Mouse (Mus musculus) right cerebral cortex, postnatal 36 days (tissue): ENCODE data around the gene 3110070M22Rik.
"Not testable (repeated sequence)": the region's sequence is repeated elsewhere in the genome, so short reads cannot be mapped to it uniquely, and the experiment has no call there.

ENCODE experiments used
- DNase-seq, 2 experiments: peaks; one replicate each; pipeline ENCODE4 v3.0.0; 2022; ENCODE audit warnings: low spot score in 2 of 2, mixed read lengths in 1 of 2

The 3110070M22Rik gene

GRCm38 (mm10) chr13:119487880-119488580, at the start of gene 3110070M22Rik, which contains the start of gene Tmem267:
3110070M22Rik (minus strand) TSS chr13:119488383.
Tmem267 (plus strand) TSS chr13:119488039.
- DNase-seq = peak; percentile 79 to 81

GRCm38 (mm10) chr13:119494938-119495337, 6.8 kb upstream of the 3110070M22Rik start:
- not testable (repeated sequence) for DNase-seq

DNA sequence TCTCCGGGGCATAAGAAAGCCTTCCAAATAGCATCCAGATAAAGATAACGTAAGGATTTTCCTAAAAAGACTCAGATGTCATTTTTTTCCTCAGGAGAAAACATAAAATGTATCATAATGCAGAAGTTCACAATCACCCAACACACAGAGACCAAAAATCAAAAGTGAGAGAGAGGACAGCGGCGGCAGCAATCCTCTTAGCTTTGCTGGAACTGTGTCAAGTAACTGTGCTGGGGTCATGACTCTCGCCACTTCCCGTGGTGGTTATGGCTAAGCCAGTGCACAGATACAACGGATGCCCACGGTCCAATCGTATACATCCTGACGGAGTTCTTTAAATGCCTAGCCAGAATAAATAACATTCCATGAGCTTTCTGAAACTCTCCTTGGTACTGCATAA, 3.9 kb upstream of the 3110070M22Rik start:
- DNase-seq = not testable (repeated sequence)

- no peak for DNase-seq
These were observed 829 bp downstream of the 3110070M22Rik start for GRCm38 (mm10) chr13:119487354-119487753.

GRCm38 (mm10) chr13:119477789-119478188, 10.4 kb downstream of the 3110070M22Rik start:
- no peak for DNase-seq

GRCm38 (mm10) chr13:119476631-119477030, 11.6 kb downstream of the 3110070M22Rik start:
- DNase-seq = no peak

DNA sequence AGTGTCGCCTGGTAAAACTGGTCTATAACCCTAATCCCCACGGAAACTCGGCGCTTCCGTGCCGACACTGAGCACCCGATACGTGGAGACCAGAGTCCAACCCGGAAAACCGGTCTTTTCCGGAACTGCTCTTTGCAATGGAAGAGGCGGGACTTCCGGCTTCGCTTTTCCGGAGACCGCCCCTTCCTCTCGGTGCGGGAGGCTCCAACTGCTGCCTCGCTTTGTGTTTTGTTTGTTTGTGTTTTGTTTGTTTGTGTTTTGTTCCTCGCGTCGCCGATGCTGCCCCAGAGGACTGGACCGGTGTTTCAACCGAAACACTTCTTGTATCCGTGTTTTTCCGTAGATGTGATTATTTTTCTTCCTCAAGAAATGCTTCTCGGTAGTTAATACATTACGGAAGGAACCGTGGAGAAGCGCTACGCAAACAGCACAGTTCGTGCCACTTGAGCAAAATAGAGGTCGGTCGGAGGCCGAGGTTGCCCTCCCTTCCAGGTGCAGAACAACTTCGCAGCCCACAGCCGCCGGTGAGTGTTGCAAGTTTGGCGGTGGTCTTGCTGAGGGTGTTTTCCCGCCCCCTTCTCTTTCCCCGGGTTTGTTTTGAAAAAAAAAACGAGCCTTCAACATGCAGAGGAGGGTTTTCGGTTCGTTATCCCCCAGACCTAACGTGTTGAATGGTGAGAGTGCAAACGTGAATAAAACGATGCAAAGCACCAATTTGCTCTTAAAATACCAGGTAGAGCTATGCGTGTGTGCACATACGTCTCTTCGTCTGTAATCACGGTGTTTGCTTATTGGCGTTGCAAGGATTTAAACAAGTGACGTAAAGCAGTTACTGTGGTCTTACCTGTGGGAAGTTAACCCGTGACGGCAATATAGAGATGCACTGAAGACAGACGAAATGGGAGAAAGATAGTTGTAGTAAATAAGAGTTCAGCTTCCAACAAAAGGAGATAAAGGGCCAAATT, 25.3 kb downstream of the 3110070M22Rik start, which contains the start of gene 4833420G17Rik:
TSS of gene 4833420G17Rik (plus strand) at position 173 of the 965 bp plus-strand sequence.
- peak; percentile 77 to 89 for DNase-seq

DNA sequence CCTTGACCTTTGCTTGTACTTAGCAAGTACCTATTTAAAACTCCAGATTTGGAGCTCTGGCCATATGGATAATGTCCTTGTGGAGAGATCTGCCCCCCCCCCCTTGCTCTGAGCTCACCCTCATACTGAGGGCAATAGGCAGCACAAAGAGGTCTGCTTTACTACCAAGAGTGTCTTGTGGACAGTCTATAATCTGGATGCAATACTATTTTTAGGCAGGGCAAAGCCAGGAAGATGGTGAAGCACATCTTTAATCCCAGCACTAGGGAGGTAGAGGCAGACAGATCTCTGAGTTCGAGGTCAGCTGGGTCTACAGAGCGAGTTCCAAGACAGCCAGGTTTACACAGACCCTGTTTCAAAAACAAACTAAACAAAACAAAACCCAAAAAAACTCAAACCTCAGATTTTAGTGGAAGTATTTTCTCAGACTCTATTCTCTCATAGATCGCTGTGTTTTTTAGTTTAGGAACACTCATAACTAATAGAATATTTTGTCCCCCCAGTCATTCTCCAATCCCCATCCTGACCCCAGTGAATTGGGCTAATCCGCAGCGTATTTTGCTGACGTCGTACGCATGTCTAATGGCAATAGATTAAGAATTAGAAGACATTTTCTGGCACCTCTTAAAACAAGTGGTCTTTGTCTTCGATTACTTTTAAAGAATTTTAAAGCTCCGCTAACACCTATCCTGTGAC, 26.1 kb downstream of the 3110070M22Rik start:
- no peak for DNase-seq

DNA sequence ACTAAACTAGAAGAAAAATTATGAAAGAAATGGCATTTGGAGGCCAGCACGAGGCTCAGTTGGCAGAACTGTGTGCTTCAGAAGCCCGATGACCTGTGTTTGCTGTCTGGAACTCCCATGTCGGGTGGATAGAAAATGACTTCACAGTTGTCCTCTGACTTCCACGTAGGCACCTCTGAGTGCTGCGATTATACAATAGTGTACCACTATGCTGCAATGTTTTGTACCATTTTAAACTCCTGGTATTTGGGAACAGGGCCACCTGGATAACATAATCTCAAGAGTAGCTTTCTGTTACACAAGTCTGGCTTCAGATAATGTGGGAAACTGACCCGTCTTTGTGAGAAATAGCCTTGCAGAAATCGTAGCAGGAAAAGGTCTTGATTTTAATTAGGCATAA, 31.8 kb downstream of the 3110070M22Rik start:
- no peak for DNase-seq

- no peak for DNase-seq
These were observed 33.1 kb downstream of the 3110070M22Rik start for GRCm38 (mm10) chr13:119455082-119455481.

- no peak for DNase-seq
These were observed 34.6 kb downstream of the 3110070M22Rik start for GRCm38 (mm10) chr13:119453563-119453962.

GRCm38 (mm10) chr13:119442244-119442643, 45.9 kb downstream of the 3110070M22Rik start:
- no peak for DNase-seq
